Mouse (Mus musculus) left cerebral cortex, postnatal 36 days (tissue): ENCODE data around the gene Wfdc12. TPM values are rescaled to one million over a fixed set of nuclear protein-coding genes. Genes with fewer than 3 reads are reported as not detected.
"Not testable (repeated sequence)": the region's sequence is repeated elsewhere in the genome, so short reads cannot be mapped to it uniquely, and the experiment has no call there.

Source experiments
- DNase-seq, 2 experiments: peaks; one replicate each; pipeline ENCODE4 v3.0.0; 2021 to 2022; ENCODE audit warnings: low spot score in 2 of 2, mixed read lengths in 1 of 2
- intact Hi-C: fragments of 180-260 bp; cut with DNase I; formaldehyde crosslinking; loops from one replicate; pipeline ENCODE4 v1.15.1; 2025
- total RNA-seq, 2 experiments: library from RNA; stranded (reverse); gene quantifications; 2 replicates each; pipeline ENCODE4 v1.2.3; 2021

Gene Wfdc12
- not detected for total RNA-seq

- intact Hi-C loops: no loop called here
Observed at GRCm38 (mm10) chr2:164190576-164190975, at the start of gene Wfdc12. Gene Wfdc12, minus strand, starts transcription at chr2:164190608.

GRCm38 (mm10) chr2:164238366-164238765, 48.0 kb upstream of the Wfdc12 start, which contains the start of gene Svs2:
Gene Svs2, minus strand, starts transcription at chr2:164238466.
- DNase-seq: no peak
- intact Hi-C loops: no loop called here

More at GRCm38 (mm10) chr2:164190576-164190975, at the start of gene Wfdc12:
- no peak for DNase-seq

- no peak for DNase-seq
Observed at GRCm38 (mm10) chr2:164232671-164233070, 42.3 kb upstream of the Wfdc12 start.

GRCm38 (mm10) chr2:164228361-164229070, 38.1 kb upstream of the Wfdc12 start:
- intact Hi-C loops: no loop called here
- no peak for DNase-seq

More at GRCm38 (mm10) chr2:164232671-164233070, 42.3 kb upstream of the Wfdc12 start:
- intact Hi-C loops: no loop called here

GRCm38 (mm10) chr2:164221522-164221921, 31.1 kb upstream of the Wfdc12 start, which contains the start of gene Wfdc15b:
Gene Wfdc15b, minus strand, starts transcription at chr2:164221660.
- intact Hi-C loops: no loop called here
- no peak for DNase-seq

- DNase-seq: no peak
Observed at GRCm38 (mm10) chr2:164219295-164219694, 28.9 kb upstream of the Wfdc12 start.

GRCm38 (mm10) chr2:164212711-164213110, 22.3 kb upstream of the Wfdc12 start:
- DNase-seq: peak; percentile 23 to 25
- intact Hi-C loops: no loop called here

More at GRCm38 (mm10) chr2:164219295-164219694, 28.9 kb upstream of the Wfdc12 start:
- intact Hi-C loops: no loop called here

- DNase-seq: no peak
- intact Hi-C loops: no loop called here
Observed at GRCm38 (mm10) chr2:164210892-164211291, 20.5 kb upstream of the Wfdc12 start.

GRCm38 (mm10) chr2:164206676-164207075, 16.3 kb upstream of the Wfdc12 start:
- intact Hi-C loops: no loop called here

GRCm38 (mm10) chr2:164206011-164206410, 15.6 kb upstream of the Wfdc12 start:
- DNase-seq, intact Hi-C loops: not testable (repeated sequence)

More at GRCm38 (mm10) chr2:164206676-164207075, 16.3 kb upstream of the Wfdc12 start:
- DNase-seq: peak; percentile 10 to 12

- no peak for DNase-seq
- intact Hi-C loops: no loop called here
Observed at GRCm38 (mm10) chr2:164199626-164200327, 9.4 kb upstream of the Wfdc12 start, which contains the start of gene Wfdc15a. Gene Wfdc15a, minus strand, starts transcription at chr2:164200130.

GRCm38 (mm10) chr2:164196700-164196990, 6.2 kb upstream of the Wfdc12 start:
- intact Hi-C loops: no loop called here
- no peak for DNase-seq

- no peak for DNase-seq
- intact Hi-C loops: no loop called here
Observed at GRCm38 (mm10) chr2:164195971-164196699, 5.7 kb upstream of the Wfdc12 start.

- intact Hi-C loops: no loop called here
- no peak for DNase-seq
Observed at GRCm38 (mm10) chr2:164194959-164195630, 4.7 kb upstream of the Wfdc12 start.

- intact Hi-C loops: no loop called here
- no peak for DNase-seq
Observed at GRCm38 (mm10) chr2:164192279-164192678, 1.9 kb upstream of the Wfdc12 start.

GRCm38 (mm10) chr2:164188722-164189121, 1.7 kb downstream of the Wfdc12 start:
- intact Hi-C loops: loop anchor here (10.0 kb wide), 1 partner anchor 196 kb away; the partner anchor contains the start of gene Slpi

GRCm38 (mm10) chr2:164184145-164184719, 6.2 kb downstream of the Wfdc12 start:
- no peak for DNase-seq
- intact Hi-C loops: loop anchor here (10.0 kb wide), 1 partner anchor 201 kb away; the partner anchor contains the start of gene Slpi

More at GRCm38 (mm10) chr2:164188722-164189121, 1.7 kb downstream of the Wfdc12 start:
- DNase-seq: no peak

- intact Hi-C loops: loop anchor here (10.0 kb wide), 1 partner anchor 201 kb away; the partner anchor contains the start of gene Slpi
Observed at GRCm38 (mm10) chr2:164183340-164183739, 7.1 kb downstream of the Wfdc12 start.

More at GRCm38 (mm10) chr2:164183340-164183739, 7.1 kb downstream of the Wfdc12 start:
- no peak for DNase-seq
